Mouse (Mus musculus) intestine, embryonic 14.5 days (tissue): Measurements from ENCODE around the gene Gm14151. TPM values are rescaled to one million over a fixed set of nuclear protein-coding genes. Genes with fewer than 3 reads are reported as not detected.
A peak's percentile ranks its signal among the peaks of the same experiment; 100 is the strongest.
"Not testable (repeated sequence)": the region's sequence is repeated elsewhere in the genome, so short reads cannot be mapped to it uniquely, and the experiment has no call there.

ENCODE experiments used
- ATAC-seq: fragments of 200-750 bp; cut with Nextera tagmentation; replicated peaks from 2 replicates; pipeline ENCODE4 v1.8.0; 2017; ENCODE audit warnings: low read depth, moderate number of reproducible peaks, moderate TSS enrichment, moderate library complexity; ENCODE audit not compliant: low FRiP score, low TSS enrichment
- DNase-seq: peaks from one replicate; pipeline ENCODE4 v3.0.0-alpha.2; 2018; ENCODE audit warnings: low spot score
- H3K27ac ChIP-seq: fragments of 300-500 bp; sonication (generic); 2 replicates; pipeline ENCODE4 v1.5.1; 2014; ENCODE audit warnings: low read depth, mild to moderate bottlenecking, control low read depth
- H3K27me3 ChIP-seq: fragments of 300-500 bp; sonication (generic); replicated peaks from 2 replicates; pipeline ENCODE4 v1.6.1; 2014; ENCODE audit warnings: low read length, control low read depth; ENCODE audit not compliant: control insufficient read depth, insufficient read depth
- H3K36me3 ChIP-seq: fragments of 300-500 bp; sonication (generic); 2 replicates; pipeline ENCODE4 v1.6.1; 2014; ENCODE audit warnings: low read length, control low read depth; ENCODE audit not compliant: control insufficient read depth, insufficient read depth
- H3K4me1 ChIP-seq: fragments of 300-500 bp; sonication (generic); replicated peaks from 2 replicates; pipeline ENCODE4 v1.6.1; 2014; ENCODE audit warnings: low read length, control low read depth, mixed read lengths; ENCODE audit not compliant: control insufficient read depth, insufficient read depth
- H3K4me2 ChIP-seq: fragments of 300-500 bp; sonication (generic); 2 replicates; pipeline ENCODE4 v1.6.1; 2014; ENCODE audit warnings: low read length
- H3K4me3 ChIP-seq: fragments of 300-500 bp; sonication (generic); 2 replicates; pipeline ENCODE4 v1.5.1; 2014; ENCODE audit warnings: low read depth, low read length, control low read depth, mixed read lengths
- H3K9ac ChIP-seq: fragments of 300-500 bp; sonication (generic); 2 replicates; pipeline ENCODE4 v1.6.1; 2014; ENCODE audit warnings: mild to moderate bottlenecking, low read length
- H3K9me3 ChIP-seq: fragments of 300-500 bp; sonication (generic); 2 replicates; pipeline ENCODE4 v1.6.1; 2016; ENCODE audit warnings: low read length, control low read depth; ENCODE audit not compliant: control insufficient read depth
- WGBS: fragments of 180-500 bp; shearing (Covaris S2); extraction: QIAGEN DNeasy Blood & Tissue Kit; methylation state at CpG from one replicate; pipeline ENCODE4 v1.1.7; 2014; 5-methylcytosine and 5-hydroxymethylcytosine counted together
- polyA plus RNA-seq: library from polyadenylated mRNA; unstranded; fragments of >200 nt; fragmentation: Nextera tagmentation; extraction: Ambion mirVana; gene quantifications from 2 replicates; pipeline ENCODE4 v1.2.1, GENCODE M21; 2014

Gene Gm14151
- not detected in 2 replicates for polyA plus RNA-seq

DNA sequence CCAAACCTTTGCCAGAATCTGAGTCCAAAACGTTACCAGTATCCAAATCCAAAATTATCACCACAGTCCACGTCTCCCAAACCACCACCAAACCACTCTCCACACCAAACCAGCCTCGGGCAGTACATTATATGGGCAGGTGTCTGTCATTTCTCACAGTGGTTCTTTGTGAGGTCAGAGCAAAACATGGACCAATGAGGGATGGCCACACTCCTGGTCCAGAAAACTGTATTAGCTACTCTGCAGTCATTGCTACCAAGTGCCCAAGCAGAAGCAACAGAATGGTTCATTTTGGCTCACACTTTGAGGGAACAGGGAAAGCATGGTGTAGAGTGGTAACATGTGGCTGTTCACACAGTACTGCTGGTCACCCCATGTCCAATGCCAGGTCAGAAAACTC lies at the start of gene Gm14151:
TSS of gene Gm14151 (minus strand) at position 101 of the 400 bp plus-strand sequence.
- not testable (repeated sequence) for ATAC-seq, H3K36me3 ChIP-seq, H3K4me2 ChIP-seq, H3K4me3 ChIP-seq, DNase-seq, H3K9ac ChIP-seq, H3K4me1 ChIP-seq, H3K9me3 ChIP-seq, H3K27ac ChIP-seq, H3K27me3 ChIP-seq
- WGBS = no CpG with 5 or more reads among the region's 3 CpGs

DNA sequence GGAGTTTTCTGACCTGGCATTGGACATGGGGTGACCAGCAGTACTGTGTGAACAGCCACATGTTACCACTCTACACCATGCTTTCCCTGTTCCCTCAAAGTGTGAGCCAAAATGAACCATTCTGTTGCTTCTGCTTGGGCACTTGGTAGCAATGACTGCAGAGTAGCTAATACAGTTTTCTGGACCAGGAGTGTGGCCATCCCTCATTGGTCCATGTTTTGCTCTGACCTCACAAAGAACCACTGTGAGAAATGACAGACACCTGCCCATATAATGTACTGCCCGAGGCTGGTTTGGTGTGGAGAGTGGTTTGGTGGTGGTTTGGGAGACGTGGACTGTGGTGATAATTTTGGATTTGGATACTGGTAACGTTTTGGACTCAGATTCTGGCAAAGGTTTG lies 5.8 kb upstream of the Gm14151 start, which contains the start of gene Gm14147:
TSS of gene Gm14147 (plus strand) at position 301 of the 400 bp plus-strand sequence.
- H3K36me3 ChIP-seq, DNase-seq, H3K27ac ChIP-seq, H3K27me3 ChIP-seq, H3K4me1 ChIP-seq, H3K4me2 ChIP-seq, H3K9ac ChIP-seq, H3K4me3 ChIP-seq, H3K9me3 ChIP-seq, ATAC-seq: not testable (repeated sequence)
- no CpG with 5 or more reads among the region's 3 CpGs for WGBS

DNA sequence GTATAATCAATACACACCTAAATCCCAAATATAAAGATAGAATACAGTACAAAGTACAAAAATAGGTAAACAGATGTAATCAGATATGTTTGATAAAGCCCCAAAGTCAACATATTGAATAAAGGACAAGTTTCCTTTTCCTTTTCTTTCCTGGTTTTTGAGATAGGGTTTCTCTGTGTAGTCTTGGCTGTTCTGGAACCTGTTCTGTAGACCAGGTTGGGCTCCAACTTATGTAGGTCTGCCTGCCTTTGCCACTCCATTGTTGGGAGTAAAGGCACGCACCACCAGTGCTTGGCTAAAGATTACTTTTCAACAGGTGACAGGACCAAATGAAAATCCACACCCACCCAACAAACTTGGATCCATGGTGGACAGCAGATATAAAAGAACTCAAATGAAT lies 35.5 kb downstream of the Gm14151 start:
- H3K27ac ChIP-seq = no peak overlapping the region
- H3K36me3 ChIP-seq = no peaks in the 10 kb centered on the region
- no peaks in the 10 kb centered on the region for H3K9me3 ChIP-seq
- 92% methylated on average over 1 of the region's 1 CpGs for WGBS
- H3K27me3 ChIP-seq = no peaks in the 10 kb centered on the region
- no peaks in the 10 kb centered on the region for H3K4me1 ChIP-seq
- H3K4me3 ChIP-seq = no peak overlapping the region
- DNase-seq = no peak
- H3K4me2 ChIP-seq = no peak overlapping the region
- ATAC-seq = no peak
- H3K9ac ChIP-seq = no peak overlapping the region

DNA sequence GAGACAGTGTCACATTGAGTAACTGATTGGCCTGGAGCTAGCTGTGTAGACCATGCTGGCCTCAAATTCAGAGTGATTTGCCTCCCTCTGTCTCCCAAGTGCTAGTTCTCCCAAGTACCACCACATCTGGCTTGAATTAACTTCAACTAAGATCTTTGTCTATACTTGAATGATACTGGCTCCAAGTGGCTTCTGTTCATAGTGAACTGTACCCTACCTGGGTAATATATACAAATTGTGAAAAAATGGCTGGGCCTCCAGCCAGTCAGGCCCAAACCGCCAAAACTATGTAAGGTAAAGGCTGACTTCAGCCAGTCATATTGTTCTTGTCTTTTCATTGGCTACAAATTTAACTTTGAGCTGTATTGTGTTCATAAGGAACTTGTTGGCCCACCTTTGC lies 51.7 kb downstream of the Gm14151 start:
- H3K27ac ChIP-seq = no peak overlapping the region
- H3K4me1 ChIP-seq = peaks cover 13% of the 10 kb centered on the region
- H3K4me2 ChIP-seq = no peak overlapping the region
- H3K9me3 ChIP-seq = no peaks in the 10 kb centered on the region
- no peak overlapping the region for H3K4me3 ChIP-seq
- ATAC-seq (no peak), DNase-seq (no peak)
- WGBS = 97% methylated on average over 1 of the region's 1 CpGs
- no peak overlapping the region for H3K9ac ChIP-seq
- no peaks in the 10 kb centered on the region for H3K27me3 ChIP-seq
- no peaks in the 10 kb centered on the region for H3K36me3 ChIP-seq

DNA sequence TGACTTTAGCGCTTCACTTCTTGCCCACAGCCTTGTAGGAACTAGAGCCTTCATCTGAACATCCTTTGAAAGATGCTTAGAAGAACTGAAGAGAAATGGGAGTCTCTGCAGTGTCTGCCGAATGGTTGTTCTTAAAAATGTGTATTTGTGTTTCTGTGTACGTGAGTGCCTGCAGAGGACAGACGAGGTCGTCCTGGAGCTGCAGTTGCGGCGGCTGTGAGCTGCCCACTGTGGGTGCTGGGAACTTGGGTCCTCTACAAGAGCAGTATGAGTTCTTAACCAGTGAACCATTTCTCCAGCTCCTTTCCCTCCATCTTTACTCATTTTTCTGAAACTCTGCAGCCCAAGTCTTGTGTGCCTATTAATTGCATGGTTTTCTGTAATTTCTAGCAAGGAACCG lies 52.4 kb downstream of the Gm14151 start:
- Histone ChIP-seq H3K36me3 (no peaks in the 10 kb centered on the region), H3K4me1 (peaks cover 13% of the 10 kb centered on the region), H3K27ac (peak overlapping the region; percentile 59), H3K27me3 (no peaks in the 10 kb centered on the region), H3K4me3 (peak overlapping the region; percentile 95), H3K4me2 (peak overlapping the region; percentile 89), H3K9me3 (no peaks in the 10 kb centered on the region), H3K9ac (peak overlapping the region; percentile 98)
- DNase-seq (no peak), ATAC-seq (peak; percentile 14)
- WGBS = 31% methylated on average over 8 of the region's 8 CpGs

DNA sequence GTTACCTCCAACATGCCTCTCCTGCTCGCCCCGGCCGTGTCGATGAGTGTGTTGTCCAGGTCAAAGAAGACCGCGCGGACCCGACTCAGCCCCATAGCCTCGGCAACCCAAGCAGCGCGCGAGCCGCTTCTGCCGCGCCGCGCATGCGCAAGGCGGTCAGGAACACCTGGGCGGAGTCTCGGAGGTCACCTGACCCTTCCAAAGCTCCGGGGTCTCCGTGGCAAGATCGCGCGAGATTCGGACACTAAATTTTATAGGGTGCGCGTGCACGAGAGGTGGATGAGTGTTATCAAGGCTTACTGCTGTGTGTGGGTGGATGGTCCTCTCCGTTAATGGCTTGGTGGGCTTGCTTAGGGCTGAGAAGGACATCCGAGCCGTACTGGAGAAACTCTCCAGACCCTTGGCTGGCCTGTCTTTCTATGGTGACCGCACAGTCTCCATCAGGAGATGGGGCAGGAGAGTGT lies 52.9 kb downstream of the Gm14151 start, which contains the start of the genes Ninl and Nanp:
TSS of gene Ninl (minus strand) at position 151 of the 464 bp plus-strand sequence.
TSS of gene Nanp (minus strand) at position 167 of the 464 bp plus-strand sequence.
- Histone ChIP-seq H3K27ac (peak within 1 kb of the TSS; percentile 83), H3K9me3 (no peaks in the 10 kb centered on the region), H3K4me3 (peak within 1 kb of the TSS; percentile 95), H3K4me2 (peak within 1 kb of the TSS; percentile 89), H3K36me3 (no peaks in the 10 kb centered on the region), H3K27me3 (no peaks in the 10 kb centered on the region), H3K4me1 (peaks cover 13% of the 10 kb centered on the region), H3K9ac (peak within 1 kb of the TSS; percentile 98)
- DNase-seq (peak; percentile 96), ATAC-seq (peak; percentile 96)
- under 1% methylated on average over 34 of the region's 34 CpGs for WGBS

DNA sequence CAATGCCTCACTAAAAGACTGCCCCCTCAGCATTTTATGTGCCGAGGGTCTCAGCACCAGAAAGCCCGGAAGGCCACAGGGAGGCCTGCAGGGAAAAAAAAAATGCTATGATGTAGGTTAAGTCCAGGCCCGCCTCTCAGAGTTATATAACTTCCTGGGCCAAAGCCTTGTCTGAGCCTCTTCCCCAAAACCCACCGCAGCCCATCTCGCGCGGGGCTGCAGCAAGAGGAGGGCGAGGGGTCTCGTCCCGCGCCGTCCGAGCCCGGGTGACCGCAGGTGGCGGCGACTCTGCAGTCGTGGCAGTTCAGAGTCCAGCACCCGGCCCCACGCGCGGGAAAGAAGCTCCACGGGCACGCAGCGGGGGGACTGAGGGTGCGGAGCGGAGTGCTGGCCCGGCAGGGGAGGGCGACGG lies 53.3 kb downstream of the Gm14151 start:
- H3K36me3 ChIP-seq = no peaks in the 10 kb centered on the region
- peak overlapping the region; percentile 95 for H3K4me3 ChIP-seq
- 0% methylated on average over 28 of the region's 30 CpGs for WGBS
- peaks cover 13% of the 10 kb centered on the region for H3K4me1 ChIP-seq
- no peaks in the 10 kb centered on the region for H3K9me3 ChIP-seq
- DNase-seq (peak; percentile 83), ATAC-seq (peak; percentile 75; the same call in 1 of the 2 replicates)
- peak overlapping the region; percentile 89 for H3K4me2 ChIP-seq
- peak overlapping the region; percentile 98 for H3K9ac ChIP-seq
- H3K27me3 ChIP-seq = no peaks in the 10 kb centered on the region
- peak overlapping the region; percentile 83 for H3K27ac ChIP-seq

DNA sequence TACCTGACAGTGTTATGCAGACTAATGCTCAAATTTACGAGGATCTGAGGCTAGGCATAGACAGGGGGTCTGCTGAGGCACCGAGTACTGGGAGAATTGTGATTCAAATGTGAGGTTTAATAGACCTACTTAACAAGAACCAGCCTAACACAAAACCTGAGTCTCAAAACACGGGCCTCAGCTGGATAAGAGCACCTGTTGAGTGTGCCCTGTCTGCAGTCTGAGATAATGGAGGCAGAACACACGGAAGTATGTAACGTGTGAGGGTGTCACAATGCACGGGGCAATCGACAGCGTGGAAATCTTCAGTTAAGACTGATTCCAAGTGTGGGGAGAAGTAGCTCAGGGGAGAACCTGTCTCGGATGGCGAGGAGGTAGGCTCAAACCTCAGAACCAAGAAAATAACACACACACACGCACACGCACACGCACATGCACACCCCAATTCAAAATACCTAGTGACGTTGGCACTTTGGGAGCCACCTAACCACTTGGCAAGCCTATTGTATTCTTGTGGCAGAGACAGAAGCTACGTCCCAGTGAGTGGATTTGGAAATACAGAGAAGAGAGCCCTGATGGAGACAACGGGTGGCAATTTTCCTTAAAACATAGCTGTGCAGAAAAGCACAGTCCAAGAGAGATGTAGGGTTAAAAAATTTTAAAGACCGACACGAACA lies 54.1 kb downstream of the Gm14151 start:
- H3K4me3 ChIP-seq = peak overlapping the region; percentile 95
- H3K36me3 ChIP-seq = no peaks in the 10 kb centered on the region
- H3K4me2 ChIP-seq = peak overlapping the region; percentile 89
- WGBS = 60% methylated on average over 18 of the region's 18 CpGs
- H3K4me1 ChIP-seq = peaks cover 13% of the 10 kb centered on the region
- H3K27ac ChIP-seq = no peak overlapping the region
- H3K9me3 ChIP-seq = no peaks in the 10 kb centered on the region
- DNase-seq (no peak), ATAC-seq (no peak)
- H3K9ac ChIP-seq = peak overlapping the region; percentile 98
- H3K27me3 ChIP-seq = no peaks in the 10 kb centered on the region
